In genomic region chr10:117416095-117416494, GRCm38 (mm10) we compare ENCODE assay signal across 28 mouse cellular contexts.
"Had no signal": no experiment of that assay in that cellular context is flagged by ENCODE, and none has a peak within 500 bp of the region (broad histone marks: within the 10 kb centered on the region; RNA-seq: fewer than 3 reads in every experiment).

No protein-coding gene starts in this region.

- DNase-seq: left cerebral cortex, postnatal 4 days; liver; liver, embryonic 13.5 days; liver, postnatal 0 days; lung, adult 18-20 months; lung, embryonic 14.5 days; lung, postnatal 10 days; lung, postnatal 14 days; lung, postnatal 36 days; lung, postnatal 4 days; midbrain, embryonic 14.5 days had no signal

- H3K4me2 ChIP-seq: limb, embryonic 12.5 days; limb, embryonic 13.5 days; limb, embryonic 15.5 days; lung, embryonic 14.5 days; lung, embryonic 15.5 days; midbrain, embryonic 11.5 days; midbrain, embryonic 12.5 days; midbrain, embryonic 13.5 days; midbrain, embryonic 15.5 days; neural tube, embryonic 12.5 days had no signal

- H3K27me3 ChIP-seq: liver, embryonic 12.5 days; liver, embryonic 15.5 days; lung, embryonic 15.5 days; megakaryocyte, embryonic 14.5 days; midbrain, embryonic 15.5 days; neural tube, embryonic 12.5 days had no signal

- H3K9ac ChIP-seq: limb, embryonic 12.5 days; limb, embryonic 13.5 days; limb, embryonic 15.5 days; liver, embryonic 12.5 days; liver, embryonic 13.5 days; liver, embryonic 14.5 days; liver, embryonic 15.5 days; liver, postnatal 0 days; lung, embryonic 14.5 days; lung, embryonic 15.5 days; midbrain, embryonic 12.5 days; midbrain, embryonic 13.5 days; midbrain, embryonic 15.5 days; neural tube, embryonic 12.5 days had no signal

- H3K9me3 ChIP-seq: limb, embryonic 13.5 days; limb, embryonic 15.5 days; liver, embryonic 12.5 days; liver, embryonic 13.5 days; liver, embryonic 15.5 days; lung, embryonic 15.5 days; midbrain, embryonic 10.5 days; midbrain, embryonic 12.5 days; midbrain, embryonic 13.5 days; midbrain, embryonic 15.5 days; neural tube, embryonic 12.5 days had no signal

- H3K36me3 ChIP-seq: limb, embryonic 12.5 days; limb, embryonic 13.5 days; limb, embryonic 15.5 days; liver, embryonic 12.5 days; liver, embryonic 13.5 days; liver, embryonic 15.5 days; lung, embryonic 15.5 days; midbrain, embryonic 10.5 days; midbrain, embryonic 12.5 days; midbrain, embryonic 13.5 days; midbrain, embryonic 15.5 days; neural tube, embryonic 12.5 days had no signal

- H3K27ac ChIP-seq: limb, embryonic 12.5 days; limb, embryonic 13.5 days; limb, embryonic 15.5 days; liver, embryonic 12.5 days; liver, embryonic 13.5 days; liver, embryonic 14.5 days; liver, embryonic 15.5 days; lung, embryonic 15.5 days; midbrain, embryonic 10.5 days; midbrain, embryonic 12.5 days; midbrain, embryonic 13.5 days; midbrain, embryonic 15.5 days; neural tube, embryonic 12.5 days had no signal

- H3K4me3 ChIP-seq: limb, embryonic 12.5 days; limb, embryonic 13.5 days; limb, embryonic 15.5 days; liver, embryonic 12.5 days; liver, embryonic 13.5 days; liver, embryonic 15.5 days; lung, embryonic 15.5 days; megakaryocyte, embryonic 14.5 days; midbrain, embryonic 10.5 days; midbrain, embryonic 12.5 days; midbrain, embryonic 13.5 days; midbrain, embryonic 15.5 days; myocyte; neural tube, embryonic 12.5 days had no signal

- ATAC-seq: liver, embryonic 12.5 days; liver, postnatal 0 days; lung, postnatal 0 days; midbrain, embryonic 13.5 days; midbrain, embryonic 15.5 days; midbrain, embryonic 16.5 days had no signal
